Mouse (Mus musculus) common myeloid progenitor, adult 5-6 weeks (primary cell): ENCODE measurements around the gene Dnali1. TPM values are rescaled to one million over a fixed set of nuclear protein-coding genes. Genes with fewer than 3 reads are reported as not detected.

Experiments used
- ATAC-seq: replicated peaks from 2 replicates; pipeline ENCODE4 v1.8.0; 2016; ENCODE audit warnings: low read depth, mild to moderate bottlenecking, moderate TSS enrichment, inconsistent platforms; ENCODE audit not compliant: poor library complexity, severe bottlenecking
- total RNA-seq: library from RNA; stranded (forward); fragments of 200-1000, 187-1606 nt; gene quantifications from 2 replicates; pipeline ENCODE4 v1.2.3, GENCODE M21; 2017

Gene Dnali1
- not detected in 2 replicates for total RNA-seq

DNA sequence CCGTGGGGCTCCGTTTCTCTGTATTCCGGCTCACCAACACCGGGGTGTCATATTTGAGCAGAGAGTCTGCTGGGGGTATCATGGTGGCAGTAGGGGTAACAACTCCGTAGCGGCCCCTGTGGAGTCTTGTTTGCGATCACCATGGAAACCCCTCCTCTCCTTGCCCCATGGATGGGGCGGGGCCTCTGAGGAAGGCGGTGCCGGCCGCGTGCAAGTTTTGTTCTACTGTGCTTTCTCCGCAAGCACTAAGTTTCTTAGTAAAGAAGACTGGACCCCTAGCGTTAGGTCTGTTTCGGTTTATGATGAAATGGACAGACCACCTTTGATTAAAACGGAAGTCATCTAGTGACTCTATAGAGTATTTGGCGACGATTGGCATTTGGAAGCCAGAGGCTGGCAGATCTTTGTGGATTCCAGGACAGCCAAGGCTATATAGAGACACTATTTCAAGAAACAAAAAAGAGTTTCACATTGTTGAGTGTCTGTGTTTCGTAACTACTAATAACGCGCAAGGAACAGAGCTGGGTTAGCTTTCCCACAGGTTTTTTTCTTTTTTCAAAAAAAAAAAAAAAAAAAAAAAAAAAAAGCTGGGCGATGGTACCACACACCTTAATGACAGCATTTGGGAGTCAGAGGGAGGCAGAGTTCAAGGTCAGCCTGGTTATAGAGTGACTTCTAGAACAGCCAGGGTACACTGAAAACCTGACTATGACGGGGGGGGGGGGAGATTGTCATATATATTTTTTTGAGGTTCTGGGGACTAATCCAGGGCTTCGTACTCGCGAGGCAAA lies at the start of gene Dnali1:
TSS of gene Dnali1 (minus strand) at position 187 of the 791 bp plus-strand sequence.
- peak; percentile 77 for ATAC-seq

DNA sequence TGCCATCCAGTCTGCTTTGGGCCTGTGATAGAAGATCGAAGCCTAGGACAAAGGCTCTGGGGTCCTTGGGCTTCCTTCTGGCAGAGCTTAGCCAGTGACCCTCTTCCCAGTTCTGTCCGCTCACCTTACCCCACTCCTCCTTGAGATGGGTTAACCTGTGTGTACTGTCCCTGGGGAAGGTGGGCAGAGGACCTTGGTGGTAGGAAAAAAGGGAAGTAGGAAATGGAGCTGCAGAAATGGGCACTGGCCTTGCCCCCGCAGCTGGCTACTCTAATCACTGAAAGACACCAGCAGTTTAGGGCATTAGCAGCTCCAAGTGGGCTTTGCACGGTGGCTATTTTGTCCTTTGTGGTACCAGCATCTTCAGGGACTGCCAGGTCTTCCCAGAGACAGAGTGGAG lies 49.6 kb upstream of the Dnali1 start:
- no peak for ATAC-seq

DNA sequence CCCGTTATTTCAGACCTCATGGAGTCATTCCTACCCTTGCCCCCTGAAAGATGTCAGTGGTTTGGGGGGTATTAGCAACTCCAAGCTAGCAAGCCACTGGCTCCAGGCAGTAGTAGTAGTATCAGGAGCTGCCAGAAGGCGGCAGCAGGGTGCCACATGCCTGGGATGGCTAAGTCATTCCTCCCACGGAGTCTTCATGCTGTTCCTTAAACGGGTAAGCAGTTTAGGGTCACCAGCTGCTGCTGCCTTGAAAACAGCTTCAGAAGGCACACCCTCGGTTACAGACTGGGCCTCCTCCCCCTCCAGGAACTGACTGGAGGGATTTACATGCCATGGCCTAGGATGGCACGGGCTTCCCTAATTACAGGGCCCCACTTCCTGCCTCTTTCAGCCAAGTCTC lies 49.1 kb upstream of the Dnali1 start:
- peak; percentile 57 for ATAC-seq

DNA sequence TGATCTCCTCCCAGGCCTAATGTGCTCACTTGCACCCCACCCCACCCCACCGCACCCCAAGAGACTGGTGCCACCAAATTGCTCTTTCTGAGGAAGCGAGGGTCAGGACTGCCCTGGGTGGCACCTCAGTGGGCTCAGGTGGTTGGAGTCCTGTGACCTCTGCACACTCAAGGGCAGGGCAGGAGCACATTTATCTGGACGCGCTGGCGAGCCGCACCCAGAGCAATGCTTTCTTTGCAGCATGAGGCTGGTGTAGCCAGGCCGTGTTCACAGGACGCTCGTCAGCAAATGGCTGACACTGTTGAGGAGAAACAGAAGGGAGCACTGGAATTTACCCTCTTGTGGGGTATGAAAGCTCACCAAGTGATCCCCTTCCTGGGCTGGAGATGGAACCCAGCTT lies 39.9 kb upstream of the Dnali1 start:
- ATAC-seq, result no peak

DNA sequence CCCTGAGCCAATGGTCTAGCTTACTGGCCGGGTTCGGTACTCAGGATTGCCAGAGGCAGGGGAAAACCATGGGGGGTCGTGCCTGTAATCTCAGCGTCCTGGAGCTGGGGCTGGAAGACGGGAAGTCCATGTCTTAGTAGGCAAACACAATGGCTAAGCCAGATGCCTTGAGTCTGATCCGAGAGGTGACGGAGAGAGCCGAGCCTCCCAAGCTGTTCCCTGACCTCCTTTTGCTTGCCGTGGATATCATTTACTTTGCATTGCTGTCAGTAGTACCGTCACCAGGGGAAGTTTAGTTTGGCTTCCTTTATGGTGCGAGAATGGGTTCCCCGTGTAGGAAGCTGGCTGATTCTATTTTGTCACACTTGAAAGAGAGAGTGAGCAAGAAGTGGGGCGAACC lies 35.8 kb upstream of the Dnali1 start:
- ATAC-seq, result no peak

DNA sequence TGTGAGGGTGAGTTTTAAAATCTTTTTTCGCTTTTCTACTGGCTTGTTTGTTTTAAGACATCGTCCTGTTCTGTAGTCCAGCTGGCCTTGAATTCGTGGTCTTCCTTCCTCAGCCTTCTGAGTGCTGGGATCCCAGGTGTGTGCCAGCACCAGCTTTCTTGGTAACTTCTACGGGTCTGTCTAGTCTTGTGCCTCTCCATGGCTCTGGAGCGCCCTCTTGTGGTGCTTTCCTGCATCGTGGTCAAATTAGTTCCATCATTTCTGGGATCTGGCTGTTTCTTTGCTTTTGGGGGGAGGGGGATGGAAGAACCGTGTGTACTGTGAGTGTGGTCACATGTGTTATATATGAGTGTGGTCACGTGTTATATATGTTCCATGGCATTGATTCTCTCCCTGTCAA lies 34.0 kb upstream of the Dnali1 start:
- peak; percentile 84 for ATAC-seq

DNA sequence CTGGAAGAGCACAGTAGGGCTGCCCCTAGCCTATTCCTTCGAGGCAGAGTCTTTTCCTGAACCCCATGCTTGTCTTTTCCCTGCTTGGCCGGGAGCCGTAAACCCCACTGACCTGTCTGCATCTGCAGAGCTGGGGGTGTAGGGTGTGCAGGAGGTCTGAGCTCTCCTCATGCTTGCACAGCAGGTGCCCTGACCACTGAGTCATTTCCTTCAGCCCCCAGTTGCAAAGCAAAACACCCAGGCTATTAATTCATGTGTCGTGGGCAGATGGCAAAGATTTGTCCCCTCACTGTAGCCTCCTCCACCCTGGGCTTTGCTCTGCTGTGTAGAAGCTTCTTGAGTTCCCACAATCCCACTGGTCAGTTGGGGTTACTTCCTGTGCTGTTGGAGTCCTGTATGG lies 31.9 kb upstream of the Dnali1 start:
- no peak for ATAC-seq

DNA sequence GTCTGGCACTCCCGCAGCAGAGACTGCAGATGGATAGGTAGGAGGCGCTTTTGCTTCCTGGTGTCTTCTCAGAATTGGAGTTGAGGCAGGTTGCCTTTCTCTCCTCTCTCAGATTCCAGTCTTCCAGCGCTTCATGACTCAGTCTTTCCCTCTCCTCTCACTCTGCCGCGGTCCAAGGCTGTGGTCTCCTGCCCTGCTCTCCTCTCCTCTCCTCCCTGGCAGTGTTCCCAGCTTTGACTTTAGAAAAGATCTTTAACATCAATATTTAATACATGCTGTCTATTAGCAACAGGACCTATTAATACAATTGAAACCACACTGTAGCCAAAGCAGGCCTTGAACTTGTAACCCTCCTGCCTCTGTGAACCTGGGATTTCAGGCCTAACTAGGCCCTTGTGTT lies 30.6 kb upstream of the Dnali1 start:
- no peak for ATAC-seq

DNA sequence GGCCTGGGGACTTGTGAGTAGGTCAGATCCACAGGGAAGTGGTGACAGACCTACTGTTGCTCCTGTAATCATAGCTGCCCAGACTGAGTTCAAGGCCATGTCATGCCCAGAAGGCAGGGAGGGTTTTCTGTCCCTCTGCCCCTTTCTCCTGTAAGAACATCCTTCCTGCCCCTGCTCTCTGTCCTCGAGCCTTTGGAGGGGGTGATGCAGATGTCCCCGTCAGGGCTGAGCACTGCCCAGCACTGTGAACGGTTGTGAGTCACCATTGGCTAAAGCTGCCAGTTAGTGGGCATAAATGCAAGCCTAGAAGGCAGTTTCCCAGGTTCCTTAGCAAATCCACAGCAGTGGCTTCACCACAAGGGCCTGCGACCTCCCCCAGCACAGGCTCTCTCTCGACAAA lies 27.5 kb upstream of the Dnali1 start:
- ATAC-seq, result no peak

DNA sequence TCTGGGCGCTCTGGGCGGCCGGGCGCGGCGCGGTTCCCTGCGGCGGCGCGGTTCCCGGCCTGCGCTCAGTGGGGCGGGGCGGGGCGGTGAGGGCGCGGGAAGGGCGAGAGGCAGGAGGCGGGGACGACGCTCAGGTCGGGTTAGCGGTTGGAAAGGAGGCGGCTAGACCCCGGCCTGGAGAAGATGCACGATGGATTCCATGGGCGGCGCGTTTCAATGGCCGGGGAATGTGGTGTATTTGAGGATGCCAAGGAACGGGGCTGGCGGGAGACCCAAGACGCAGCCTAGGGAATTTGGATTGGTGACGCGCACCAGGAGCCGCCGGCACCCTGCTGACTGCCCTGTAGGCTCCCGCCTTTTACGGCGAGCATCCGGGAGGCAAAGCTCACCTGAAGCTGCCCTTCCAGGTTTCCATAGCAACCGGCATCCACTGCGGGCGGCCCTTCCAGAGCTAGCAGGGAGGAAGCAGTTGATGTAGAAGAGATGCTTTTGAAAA lies 19.9 kb upstream of the Dnali1 start:
- ATAC-seq, result peak; percentile 86

DNA sequence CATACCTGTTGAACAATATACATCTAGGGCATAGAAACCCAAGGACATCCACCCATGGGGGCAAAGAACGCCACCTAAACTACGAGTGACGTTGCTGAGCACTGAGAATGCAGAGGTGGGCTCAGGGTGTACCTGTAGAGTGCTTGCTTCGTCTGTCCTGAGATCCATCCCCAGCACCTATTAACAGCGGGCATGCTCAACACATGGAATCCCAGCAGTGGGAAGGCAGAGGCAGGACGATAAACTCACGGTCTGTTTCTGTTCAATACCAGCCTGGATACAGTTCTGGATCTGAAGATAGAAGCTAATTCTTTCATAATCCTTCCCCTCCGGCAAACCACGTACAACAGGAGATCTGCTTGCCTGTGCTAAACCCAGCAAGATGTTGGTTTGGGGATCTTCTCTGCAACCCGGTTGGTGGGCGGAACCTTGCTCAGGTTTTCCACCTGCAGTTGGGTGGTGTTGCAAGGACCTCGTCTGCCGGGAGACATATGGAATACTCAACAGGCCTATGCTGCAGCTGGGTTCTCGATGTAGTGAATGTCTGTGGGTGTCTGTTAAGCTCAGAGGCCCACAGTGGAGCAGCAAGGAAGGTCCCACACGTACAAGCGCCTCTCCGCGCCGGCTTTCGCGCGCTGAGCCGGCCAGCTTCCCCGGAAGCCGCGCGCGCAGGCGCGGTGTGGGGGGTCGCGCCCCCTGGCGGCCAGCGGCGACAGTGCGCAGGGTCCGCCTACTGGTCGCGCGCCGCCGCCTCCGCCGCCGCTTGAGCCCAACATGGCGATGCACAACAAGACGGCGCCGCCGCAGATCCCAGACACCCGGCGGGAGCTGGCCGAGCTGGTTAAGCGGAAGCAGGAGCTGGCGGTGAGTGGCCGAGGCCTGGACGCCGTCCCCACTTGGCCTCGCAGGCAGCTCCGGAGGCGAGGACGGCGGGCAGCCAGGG lies 19.2 kb upstream of the Dnali1 start, which contains the start of gene Meaf6:
TSS of gene Meaf6 (plus strand) at position 732 of the 943 bp plus-strand sequence.
- ATAC-seq, result peak; percentile 78

DNA sequence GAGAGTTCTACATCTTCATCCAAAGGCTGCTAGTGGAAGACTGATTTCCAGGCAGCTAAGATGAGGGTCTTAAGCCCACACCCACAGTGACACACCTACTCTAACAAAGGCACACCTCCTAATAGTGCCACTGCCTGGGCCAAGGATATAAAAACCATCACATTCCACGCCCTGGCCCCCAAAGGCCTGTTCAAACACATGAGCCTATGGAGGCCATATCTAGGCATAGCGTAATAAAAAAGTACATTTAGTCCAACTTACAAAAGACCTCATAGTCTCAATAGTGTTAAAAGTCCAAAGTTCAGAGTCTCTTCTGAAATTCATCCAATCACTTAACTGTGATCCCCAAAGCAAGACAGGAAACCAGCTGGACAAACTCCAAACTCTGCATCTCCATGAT lies 13.2 kb upstream of the Dnali1 start:
- ATAC-seq, result no peak

DNA sequence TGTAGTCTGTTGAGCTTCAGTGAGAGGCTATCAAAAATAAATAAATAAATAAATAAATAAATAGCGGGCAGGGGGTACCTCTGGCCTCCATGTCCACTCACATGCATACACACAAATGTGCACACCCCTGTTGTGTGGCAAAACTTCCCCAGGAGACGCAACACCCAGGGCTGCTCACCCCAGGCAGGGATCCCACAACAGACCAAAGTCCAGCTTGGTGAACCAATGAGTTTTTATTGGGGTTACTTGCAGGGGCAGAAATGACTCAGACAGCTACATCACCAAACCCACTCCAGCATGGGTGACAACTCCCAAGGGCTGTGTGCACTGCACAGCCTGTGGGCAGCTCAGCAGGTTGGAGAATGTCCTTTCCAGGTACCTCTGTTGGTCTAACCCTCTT lies 12.2 kb upstream of the Dnali1 start:
- ATAC-seq, result no peak

DNA sequence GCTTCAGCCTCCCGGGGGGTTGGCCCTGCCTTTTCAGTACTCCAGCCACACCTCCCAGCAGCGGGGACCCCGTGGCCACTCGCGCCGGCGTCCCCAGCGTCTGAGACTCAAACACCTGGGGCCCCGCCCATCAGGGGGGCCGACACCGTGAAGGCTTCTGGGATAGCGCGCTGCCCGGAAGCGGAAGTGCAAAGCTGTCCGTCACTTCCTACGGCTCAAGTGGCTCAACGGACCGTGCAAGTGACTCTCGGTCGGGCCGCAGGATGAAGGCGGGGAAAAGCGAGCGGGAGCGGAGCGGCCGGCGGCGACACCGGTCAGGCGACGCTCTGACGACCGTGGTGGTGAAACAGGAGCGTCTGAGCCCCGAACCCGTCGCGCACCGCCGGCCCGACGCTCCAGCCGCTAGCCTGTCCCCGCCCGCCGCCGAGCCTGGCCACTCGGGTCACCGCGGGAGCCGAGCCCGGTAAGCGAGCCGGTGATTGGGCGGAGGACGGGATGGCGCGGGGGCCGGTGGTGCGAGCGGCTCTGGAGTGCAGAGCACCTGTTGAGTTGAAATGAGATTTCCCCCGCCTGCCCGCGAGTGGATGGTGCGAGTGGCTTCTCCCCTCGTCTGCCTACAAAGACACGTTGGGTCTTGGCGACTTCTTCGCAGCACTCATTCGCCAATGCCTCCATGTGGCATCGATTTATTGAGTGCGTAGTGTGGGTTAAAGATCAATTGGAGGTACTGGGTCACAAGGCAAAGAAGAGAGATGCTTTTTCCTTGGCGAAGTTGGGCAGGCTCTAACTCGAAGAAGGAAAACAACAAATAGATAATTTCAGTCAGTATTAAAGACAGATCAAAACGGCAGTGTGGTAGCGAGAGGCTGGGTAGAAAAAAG lies 1.2 kb upstream of the Dnali1 start, which contains the start of gene Snip1:
TSS of gene Snip1 (plus strand) at position 183 of the 881 bp plus-strand sequence.
- peak; percentile 90 for ATAC-seq

DNA sequence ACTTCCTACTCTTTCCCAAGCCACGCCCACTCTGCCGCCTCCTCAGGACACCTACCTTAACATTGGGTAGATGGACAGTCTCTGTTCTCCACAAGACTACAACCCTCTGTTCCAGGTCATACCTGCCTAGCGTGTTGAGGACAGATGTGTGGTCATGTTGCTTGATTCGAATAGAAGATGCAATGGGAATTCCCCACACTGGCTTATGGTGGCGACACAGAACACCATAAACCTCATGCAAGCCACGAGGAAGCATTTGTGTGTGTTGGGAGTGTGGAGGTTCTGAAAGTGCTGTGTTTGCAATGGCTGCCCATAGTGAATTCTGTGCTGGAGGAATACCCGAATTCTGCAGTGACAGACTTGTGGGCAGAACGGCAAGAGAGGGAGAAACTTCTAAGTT lies 1.7 kb downstream of the Dnali1 start:
- ATAC-seq, result no peak

DNA sequence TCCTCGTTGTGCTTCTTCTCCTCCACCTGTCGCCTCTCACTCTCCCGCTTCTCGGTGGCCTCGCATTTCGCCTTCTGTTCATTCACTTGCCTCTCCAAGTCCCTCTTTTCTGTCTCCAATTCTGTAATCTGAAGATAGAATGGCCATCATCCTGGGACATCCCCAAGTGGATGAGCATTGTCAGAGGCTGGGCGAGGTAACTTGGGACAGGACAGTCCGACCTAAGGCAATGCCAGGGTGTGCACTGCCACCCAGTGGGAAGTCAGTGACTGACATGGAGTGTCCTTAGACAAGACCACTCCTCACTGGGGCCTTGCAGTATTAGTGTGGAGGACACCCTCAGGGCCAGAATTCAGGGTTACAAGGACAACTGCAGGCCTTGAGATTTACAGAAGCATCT lies 6.5 kb downstream of the Dnali1 start:
- peak; percentile 78 for ATAC-seq

DNA sequence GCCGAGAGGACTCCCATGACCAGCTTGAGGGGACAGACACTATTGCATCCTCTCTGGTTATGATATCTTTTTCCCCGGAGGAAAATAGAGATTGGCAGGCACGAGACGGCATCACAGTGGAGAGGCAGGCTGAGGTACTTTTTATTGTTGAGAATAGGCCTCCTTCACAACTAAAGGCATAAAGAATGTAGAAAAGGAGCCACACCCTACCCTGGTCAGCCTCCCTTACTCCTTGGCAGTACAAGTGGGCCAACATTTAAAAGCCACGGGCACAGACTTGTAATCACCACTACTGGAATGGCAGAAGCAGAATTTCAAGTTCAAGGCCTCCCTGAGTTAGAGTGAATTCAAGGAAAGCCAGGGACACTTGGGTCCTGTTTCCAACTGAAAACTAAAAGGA lies 7.5 kb downstream of the Dnali1 start:
- ATAC-seq, result no peak

DNA sequence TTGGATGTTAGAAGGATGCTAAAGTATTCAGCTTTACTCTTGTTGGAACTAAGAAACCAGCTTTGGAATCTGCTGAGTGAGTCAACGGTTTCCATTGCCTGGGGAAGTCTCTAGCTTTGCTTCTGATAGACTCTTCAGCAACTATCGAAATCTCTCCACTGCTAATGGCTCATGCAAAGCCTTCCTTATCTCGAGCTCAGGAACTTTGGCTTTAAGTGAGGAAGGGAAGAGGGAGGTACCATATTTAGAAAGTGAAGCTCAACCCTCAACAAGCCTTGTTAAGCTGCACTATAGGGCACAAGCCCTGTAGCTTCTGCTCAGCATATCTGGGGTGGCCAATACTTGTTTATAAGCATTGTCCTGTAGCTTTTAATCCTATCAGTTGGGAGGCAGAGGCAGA lies 8.2 kb downstream of the Dnali1 start:
- 0 out of 2 replicates have a peak, but pooled peaks have one; percentile 6 for ATAC-seq

DNA sequence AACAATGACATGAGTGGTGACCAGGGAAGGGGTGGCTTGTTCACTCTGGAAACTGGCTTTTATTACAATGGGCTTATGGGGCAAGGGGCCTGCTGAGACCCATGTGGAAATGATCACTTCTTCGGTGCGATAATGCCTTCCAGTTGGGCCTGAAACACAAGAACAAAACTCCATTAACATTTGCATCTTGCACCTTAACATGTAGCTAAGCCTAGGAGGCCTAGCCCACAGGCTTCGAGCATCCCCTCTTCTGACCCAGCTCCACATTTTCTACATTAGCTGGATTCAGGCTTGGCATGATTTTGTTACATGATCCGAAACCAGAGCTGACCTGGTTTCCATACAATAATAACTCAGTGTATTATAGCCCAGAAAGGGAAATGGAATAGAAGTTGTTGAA lies 9.0 kb downstream of the Dnali1 start:
- no peak for ATAC-seq

DNA sequence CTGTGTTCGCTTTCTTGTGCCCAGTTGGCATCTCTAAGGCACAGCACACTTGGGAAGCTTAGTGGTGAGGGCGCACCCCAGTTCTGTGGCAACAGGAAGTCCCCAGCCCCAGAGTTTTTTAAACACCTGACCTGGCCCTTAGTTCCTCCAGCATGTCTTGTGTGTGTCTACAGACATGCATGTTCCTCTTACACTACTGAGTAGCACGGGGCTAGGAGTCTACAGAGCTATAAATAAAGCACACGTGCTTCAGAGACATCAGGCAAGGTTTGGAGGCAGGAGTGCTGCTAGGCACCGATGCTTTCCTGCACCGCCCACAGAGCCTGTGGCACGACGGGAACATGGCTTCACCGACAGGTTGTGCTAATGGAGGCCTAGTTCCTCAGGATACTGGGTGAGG lies 10.1 kb downstream of the Dnali1 start:
- ATAC-seq, result peak; percentile 70
